Mouse (Mus musculus) lung, postnatal 4 days (tissue): ENCODE results near the gene Hp1bp3.

ENCODE experiments used
- DNase-seq, 2 experiments: peaks; one replicate each; pipeline ENCODE4 v3.0.0; 2021

The Hp1bp3 gene

GRCm38 (mm10) chr4:138216200-138216890 is at the start of gene Hp1bp3:
Hp1bp3 (plus strand) TSS chr4:138216296.
- peak; percentile 79 to 91 for DNase-seq

- DNase-seq, result no peak
These were observed 49.6 kb upstream of the Hp1bp3 start for GRCm38 (mm10) chr4:138166519-138166918.

GRCm38 (mm10) chr4:138168162-138168561 is 47.9 kb upstream of the Hp1bp3 start:
- DNase-seq, result no peak

- no peak for DNase-seq
These were observed 46.7 kb upstream of the Hp1bp3 start for GRCm38 (mm10) chr4:138169420-138169819.

- DNase-seq, result no peak
These were observed 43.4 kb upstream of the Hp1bp3 start for GRCm38 (mm10) chr4:138172686-138173085.

- DNase-seq, result no peak
These were observed 36.7 kb upstream of the Hp1bp3 start for GRCm38 (mm10) chr4:138179391-138179790.

- no peak for DNase-seq
These were observed 35.4 kb upstream of the Hp1bp3 start for GRCm38 (mm10) chr4:138180719-138181118.

- DNase-seq, result no peak
These were observed 32.0 kb upstream of the Hp1bp3 start for GRCm38 (mm10) chr4:138184056-138184455.

- no peak for DNase-seq
These were observed 31.5 kb upstream of the Hp1bp3 start for GRCm38 (mm10) chr4:138184573-138184981.

- no peak for DNase-seq
These were observed 30.1 kb upstream of the Hp1bp3 start for GRCm38 (mm10) chr4:138185961-138186360.

GRCm38 (mm10) chr4:138187995-138188394 is 28.1 kb upstream of the Hp1bp3 start:
- no peak for DNase-seq

GRCm38 (mm10) chr4:138192561-138192960 is 23.5 kb upstream of the Hp1bp3 start:
- DNase-seq, result no peak

- DNase-seq, result no peak
These were observed 15.3 kb upstream of the Hp1bp3 start for GRCm38 (mm10) chr4:138200769-138201168.

GRCm38 (mm10) chr4:138201696-138202095 is 14.4 kb upstream of the Hp1bp3 start:
- DNase-seq, result no peak

- no peak for DNase-seq
These were observed 6.0 kb upstream of the Hp1bp3 start for GRCm38 (mm10) chr4:138210116-138210515.

- peak; percentile 17 to 29 for DNase-seq
These were observed 2.2 kb upstream of the Hp1bp3 start for GRCm38 (mm10) chr4:138213861-138214260.

- DNase-seq, result peak; percentile 29 to 39
These were observed 361 bp upstream of the Hp1bp3 start for GRCm38 (mm10) chr4:138215671-138216199.

- peak; percentile 99 for DNase-seq
These were observed 846 bp downstream of the Hp1bp3 start for GRCm38 (mm10) chr4:138216891-138217392.

GRCm38 (mm10) chr4:138217441-138217840 is 1.3 kb downstream of the Hp1bp3 start:
- DNase-seq, result no peak

- DNase-seq, result no peak
These were observed 2.0 kb downstream of the Hp1bp3 start for GRCm38 (mm10) chr4:138217951-138218685.

- DNase-seq, result no peak
These were observed 3.2 kb downstream of the Hp1bp3 start for GRCm38 (mm10) chr4:138219331-138219730.

- no peak for DNase-seq
These were observed 4.7 kb downstream of the Hp1bp3 start for GRCm38 (mm10) chr4:138220761-138221160.

- no peak for DNase-seq
These were observed 5.3 kb downstream of the Hp1bp3 start for GRCm38 (mm10) chr4:138221406-138221805.

- DNase-seq, result no peak
These were observed 6.3 kb downstream of the Hp1bp3 start for GRCm38 (mm10) chr4:138222396-138222795.
